Mouse (Mus musculus) heart, embryonic 15.5 days (tissue): Measurements from ENCODE around the gene Hoxa10. TPM values are rescaled to one million over a fixed set of nuclear protein-coding genes. Genes with fewer than 3 reads are reported as not detected.

Experiments used
- ATAC-seq: fragments of 200-750 bp; cut with Nextera tagmentation; replicated peaks from 2 replicates; pipeline ENCODE4 v1.8.0; 2017; ENCODE audit warnings: low read depth, moderate TSS enrichment; ENCODE audit not compliant: insufficient number of reproducible peaks, insufficient read depth, low FRiP score
- H3K27ac ChIP-seq: fragments of 300-500 bp; sonication (generic); 2 replicates; pipeline ENCODE4 v1.5.1; 2015; ENCODE audit warnings: mild to moderate bottlenecking, inconsistent platforms
- H3K27me3 ChIP-seq: fragments of 300-500 bp; sonication (generic); 2 replicates; pipeline ENCODE4 v1.6.1; 2015; ENCODE audit warnings: inconsistent platforms
- H3K36me3 ChIP-seq: fragments of 300-500 bp; sonication (generic); 2 replicates; pipeline ENCODE4 v1.6.1; 2015; ENCODE audit warnings: mild to moderate bottlenecking, inconsistent platforms
- H3K4me1 ChIP-seq: fragments of 300-500 bp; sonication (generic); replicated peaks from 2 replicates; pipeline ENCODE4 v1.6.1; 2015; ENCODE audit warnings: inconsistent platforms
- H3K4me2 ChIP-seq: fragments of 300-500 bp; sonication (generic); 2 replicates; pipeline ENCODE4 v1.6.1; 2015; ENCODE audit warnings: inconsistent platforms, mild to moderate bottlenecking, moderate library complexity
- H3K4me3 ChIP-seq: fragments of 300-500 bp; sonication (generic); 2 replicates; pipeline ENCODE4 v1.5.1; 2015; ENCODE audit warnings: mild to moderate bottlenecking, inconsistent platforms
- H3K9ac ChIP-seq: fragments of 300-500 bp; sonication (generic); 2 replicates; pipeline ENCODE4 v1.6.1; 2015; ENCODE audit warnings: mild to moderate bottlenecking, inconsistent platforms
- H3K9me3 ChIP-seq: fragments of 300-500 bp; sonication (generic); replicated peaks from 2 replicates; pipeline ENCODE4 v1.6.1; 2016; ENCODE audit warnings: inconsistent platforms
- WGBS: fragments of 180-500 bp; shearing (Covaris S2); methylation state at CpG from one replicate; pipeline ENCODE4 v1.1.7; 2015; ENCODE audit warnings: mixed read lengths; 5-methylcytosine and 5-hydroxymethylcytosine counted together
- polyA plus RNA-seq: library from polyadenylated mRNA; unstranded; fragments of >200 nt; fragmentation: Nextera tagmentation; extraction: Ambion mirVana; gene quantifications from 2 replicates; pipeline ENCODE4 v1.2.1, GENCODE M21; 2015

The Hoxa10 gene
- polyA plus RNA-seq, 1 experiment from 2014 or later: 0.19 TPM

DNA sequence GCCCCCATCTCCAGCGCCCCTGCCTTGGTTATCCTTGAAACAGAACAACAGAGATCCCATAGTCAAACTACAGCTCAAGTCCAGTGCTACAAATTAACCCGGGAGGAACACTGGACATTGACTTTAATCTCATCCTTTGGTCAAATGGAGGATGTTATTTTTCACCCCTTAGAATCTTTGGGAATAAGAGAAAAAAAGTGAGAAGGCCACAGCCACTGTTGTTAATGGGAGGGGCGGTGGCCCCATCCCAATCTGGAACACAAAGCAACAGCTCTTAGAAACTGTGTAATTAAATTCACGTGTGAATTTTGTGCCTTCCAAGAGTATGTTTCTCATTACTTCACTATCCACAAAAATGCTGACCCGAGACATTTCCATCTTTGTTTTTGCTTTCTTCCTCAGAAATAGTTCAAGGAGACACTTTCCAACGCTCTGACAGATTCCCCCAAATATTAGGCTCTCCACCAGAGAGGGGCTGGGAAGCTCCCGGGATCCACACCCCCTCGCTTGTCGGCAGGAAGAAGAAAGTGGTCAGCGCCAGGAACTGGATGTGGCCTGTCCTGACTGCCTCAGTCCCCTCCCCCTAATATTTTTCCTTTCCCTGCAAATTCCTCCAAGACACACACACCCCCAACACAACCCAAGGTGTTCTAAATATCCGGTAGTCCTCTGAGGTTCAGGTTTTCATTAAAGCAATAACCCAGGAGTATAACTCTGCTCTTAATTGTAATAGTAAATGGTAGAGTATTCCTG is 13.0 kb downstream of the Hoxa10 start:
- Histone ChIP-seq H3K4me2 (no peak overlapping the region), H3K9ac (no peak overlapping the region), H3K4me1 (peaks cover 14% of the 10 kb centered on the region), H3K36me3 (no peaks in the 10 kb centered on the region), H3K9me3 (no peaks in the 10 kb centered on the region), H3K4me3 (no peak overlapping the region), H3K27ac (no peak overlapping the region), H3K27me3 (peaks cover 96% of the 10 kb centered on the region)
- 11% methylated on average over 11 of the region's 11 CpGs for WGBS
- ATAC-seq: no peak

DNA sequence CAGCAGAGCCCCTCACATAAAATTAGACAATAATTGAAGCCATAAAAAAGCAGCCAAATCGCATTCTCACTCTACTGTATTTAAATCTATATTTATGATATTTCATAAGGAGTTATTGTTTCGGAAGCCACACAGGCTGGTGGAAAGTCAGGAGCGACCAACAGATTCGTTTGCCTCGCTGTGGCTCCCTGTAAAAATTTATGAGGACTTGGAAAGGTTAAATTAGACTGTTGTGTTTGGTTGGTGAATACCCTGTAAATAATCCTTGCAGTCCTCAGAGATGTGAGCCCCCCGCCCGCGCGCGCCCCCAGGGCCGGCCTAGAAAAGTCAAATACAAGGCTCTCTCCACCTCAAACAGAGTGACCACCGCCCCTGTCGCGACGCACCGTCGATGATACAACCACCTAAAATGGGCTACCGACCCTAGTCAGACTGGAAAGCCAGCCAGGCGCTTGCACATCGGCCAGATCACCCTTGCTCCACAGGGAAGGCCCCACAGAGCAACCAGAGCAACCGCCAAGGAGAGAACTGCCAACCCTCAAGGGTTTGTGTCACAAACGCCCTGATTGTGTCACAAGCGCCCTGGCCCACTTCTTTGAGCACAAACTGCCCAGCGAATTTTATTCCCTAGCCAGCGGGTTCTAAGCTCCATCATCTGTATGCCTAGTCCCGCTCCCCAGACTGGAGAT is 13.9 kb downstream of the Hoxa10 start:
- no peak for ATAC-seq
- Histone ChIP-seq H3K27me3 (peaks cover 96% of the 10 kb centered on the region), H3K4me2 (no peak overlapping the region), H3K9me3 (no peaks in the 10 kb centered on the region), H3K4me1 (peaks cover 14% of the 10 kb centered on the region), H3K9ac (no peak overlapping the region), H3K36me3 (no peaks in the 10 kb centered on the region), H3K4me3 (no peak overlapping the region), H3K27ac (no peak overlapping the region)
- WGBS: 5% methylated on average over 26 of the region's 26 CpGs

DNA sequence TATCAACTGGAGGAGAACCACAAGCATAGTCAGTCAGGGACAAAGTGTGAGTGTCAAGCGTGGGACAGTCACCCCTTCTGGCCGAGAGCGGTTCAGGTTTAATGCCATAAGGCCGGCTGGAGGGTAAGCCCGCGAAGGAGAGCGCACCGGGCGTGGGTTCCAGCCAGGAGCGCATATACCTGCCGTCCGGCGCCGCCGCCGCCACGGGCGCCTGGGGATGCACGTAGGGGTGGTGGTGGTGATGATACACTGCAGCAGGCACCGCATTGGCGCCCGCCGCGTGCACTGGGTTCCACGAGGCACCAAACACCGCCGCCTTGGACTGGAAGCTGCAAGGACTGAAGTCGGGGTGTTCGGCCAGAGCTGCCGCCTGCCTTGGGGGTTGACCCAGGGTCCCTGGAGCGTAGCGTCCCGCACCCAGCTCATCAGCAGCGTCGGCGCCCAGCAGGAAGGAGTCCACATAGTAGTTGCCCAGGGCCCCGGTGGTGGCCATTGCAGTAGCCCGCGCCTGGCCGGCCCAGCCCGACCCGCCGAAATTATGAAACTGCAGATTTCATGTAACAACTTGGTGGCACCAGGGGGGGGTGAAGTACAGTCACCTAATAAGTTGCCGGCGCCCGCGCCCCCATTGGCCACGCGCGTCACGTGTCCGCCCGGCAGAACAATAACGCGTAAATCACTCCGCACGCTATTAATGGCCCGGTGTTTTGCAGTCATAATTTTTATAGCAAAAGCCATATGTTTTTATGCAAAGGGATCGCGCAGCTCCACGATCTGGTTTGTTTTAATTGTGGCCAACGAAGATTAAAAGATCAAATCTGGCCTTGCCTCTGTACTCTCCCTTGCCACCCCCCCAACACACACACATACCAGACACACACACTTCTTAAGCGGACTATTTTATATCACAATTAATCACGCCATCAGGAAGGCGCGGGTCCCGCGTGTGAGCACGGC is 14.8 kb downstream of the Hoxa10 start:
- Histone ChIP-seq H3K36me3 (no peaks in the 10 kb centered on the region), H3K27ac (no peak overlapping the region), H3K4me3 (peak overlapping the region; percentile 26), H3K9me3 (no peaks in the 10 kb centered on the region), H3K4me2 (peak overlapping the region; percentile 13; the same call in 1 of the 2 replicates), H3K4me1 (peaks cover 20% of the 10 kb centered on the region), H3K9ac (no peak overlapping the region), H3K27me3 (peaks cover 97% of the 10 kb centered on the region)
- WGBS: 3% methylated on average over 69 of the region's 69 CpGs
- no peak for ATAC-seq

DNA sequence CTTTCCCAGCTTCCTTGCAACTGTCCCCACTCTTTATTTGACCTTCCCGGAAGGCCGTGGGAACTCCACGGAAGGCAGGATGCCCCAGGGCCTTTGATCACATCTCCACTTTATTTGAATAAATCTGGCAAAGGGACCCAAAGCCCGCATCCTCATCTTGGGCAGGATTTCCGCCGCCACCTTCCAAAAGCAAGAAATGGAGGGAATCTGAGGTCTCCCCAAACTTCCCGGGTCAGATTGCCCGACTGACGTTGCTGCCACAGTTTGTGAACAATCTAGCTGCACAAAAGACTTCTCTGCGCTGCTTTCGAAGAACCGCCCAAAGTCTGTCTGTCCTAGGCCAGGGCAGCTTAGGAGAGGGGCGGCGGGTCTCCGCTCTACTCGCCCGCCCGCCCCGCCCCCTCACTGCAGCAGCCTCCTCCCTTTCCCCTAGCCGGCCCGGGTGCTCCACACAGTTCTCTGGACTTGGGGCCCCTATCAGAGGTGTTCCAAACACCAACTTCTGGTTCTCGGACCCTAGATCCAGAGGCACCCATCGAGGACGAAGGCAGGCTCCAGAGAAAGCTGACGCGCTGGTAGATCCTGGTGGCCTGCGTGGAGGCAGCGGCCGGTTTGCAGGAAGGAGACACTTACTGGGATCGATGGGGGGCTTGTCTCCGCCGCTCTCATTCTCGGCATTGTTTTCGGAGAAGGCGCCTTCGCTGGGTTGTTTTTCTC is 15.6 kb downstream of the Hoxa10 start:
- Histone ChIP-seq H3K4me2 (peak overlapping the region; percentile 13; the same call in 1 of the 2 replicates), H3K4me3 (peak overlapping the region; percentile 26; the same call in 1 of the 2 replicates), H3K4me1 (peaks cover 16% of the 10 kb centered on the region), H3K27me3 (peaks cover 97% of the 10 kb centered on the region), H3K9me3 (no peaks in the 10 kb centered on the region), H3K36me3 (no peaks in the 10 kb centered on the region), H3K27ac (no peak overlapping the region), H3K9ac (no peak overlapping the region)
- ATAC-seq: no peak
- 2% methylated on average over 36 of the region's 36 CpGs for WGBS

DNA sequence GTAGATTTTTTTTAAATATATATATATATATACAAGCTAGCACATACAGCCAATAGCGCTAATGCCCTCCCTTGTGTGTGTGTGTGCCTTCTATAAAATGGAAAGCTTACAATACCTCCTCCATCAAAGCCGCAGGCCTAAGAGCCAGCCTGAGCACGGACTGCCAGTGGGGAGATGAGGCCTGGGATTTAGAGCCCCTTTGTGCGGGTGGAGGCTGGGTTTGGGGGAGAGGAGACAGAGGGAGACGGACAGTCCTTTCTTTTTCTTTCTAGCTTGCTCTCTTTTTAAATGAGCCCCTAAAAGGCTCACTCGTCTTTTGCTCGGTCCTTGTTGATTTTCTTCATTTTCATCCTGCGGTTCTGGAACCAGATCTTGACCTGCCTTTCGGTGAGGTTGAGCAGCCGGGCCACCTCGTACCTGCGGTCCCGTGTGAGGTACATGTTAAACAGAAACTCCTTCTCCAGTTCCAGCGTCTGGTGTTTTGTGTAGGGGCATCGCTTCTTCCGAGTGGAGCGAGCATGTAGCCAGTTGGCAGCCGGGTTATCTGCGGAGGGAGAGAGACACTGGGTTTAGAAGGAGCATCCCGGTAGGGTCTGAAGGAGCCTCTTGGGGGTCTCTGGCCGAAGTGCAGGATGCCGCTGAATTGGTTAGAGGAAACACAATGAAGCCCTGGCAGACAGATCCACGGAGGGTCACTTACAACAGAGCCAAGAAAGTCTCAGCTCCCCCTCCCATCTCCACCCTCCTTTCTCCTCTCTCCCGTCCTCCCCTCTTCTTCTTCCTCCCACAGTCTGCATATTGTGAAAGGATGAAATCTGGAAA is 16.5 kb downstream of the Hoxa10 start:
- Histone ChIP-seq H3K9ac (no peak overlapping the region), H3K27me3 (peaks cover 97% of the 10 kb centered on the region), H3K4me1 (peaks cover 16% of the 10 kb centered on the region), H3K9me3 (no peaks in the 10 kb centered on the region), H3K4me2 (no peak overlapping the region), H3K4me3 (peak overlapping the region; percentile 14), H3K36me3 (no peaks in the 10 kb centered on the region), H3K27ac (no peak overlapping the region)
- no peak for ATAC-seq
- WGBS: 5% methylated on average over 24 of the region's 24 CpGs

DNA sequence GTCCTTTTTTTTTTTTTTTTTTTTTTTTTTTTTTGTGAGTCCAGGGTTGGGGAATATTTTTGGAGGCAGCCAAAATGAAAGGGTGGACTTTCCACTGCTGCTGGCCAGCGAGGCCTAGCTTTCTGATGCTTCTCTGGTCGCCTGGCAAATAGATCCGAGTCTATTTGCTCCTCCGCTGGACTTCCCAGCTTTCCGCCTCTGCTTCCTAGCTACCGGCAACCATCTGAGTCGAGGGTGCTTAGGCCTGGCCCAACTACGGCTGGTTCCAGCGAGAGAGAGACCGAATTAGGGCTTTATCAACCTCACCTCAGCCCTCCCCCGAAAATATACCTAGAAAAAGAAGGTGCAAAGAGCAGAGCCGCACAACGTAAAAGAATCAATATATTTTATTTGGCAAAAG is 17.9 kb downstream of the Hoxa10 start:
- no peak overlapping the region for H3K4me2 ChIP-seq
- H3K36me3 ChIP-seq: no peaks in the 10 kb centered on the region
- H3K27ac ChIP-seq: no peak overlapping the region
- H3K9me3 ChIP-seq: no peaks in the 10 kb centered on the region
- peaks cover 16% of the 10 kb centered on the region for H3K4me1 ChIP-seq
- H3K27me3 ChIP-seq: peaks cover 99% of the 10 kb centered on the region
- WGBS: 25% methylated on average over 13 of the region's 13 CpGs
- no peak overlapping the region for H3K4me3 ChIP-seq
- H3K9ac ChIP-seq: no peak overlapping the region
- ATAC-seq: no peak

DNA sequence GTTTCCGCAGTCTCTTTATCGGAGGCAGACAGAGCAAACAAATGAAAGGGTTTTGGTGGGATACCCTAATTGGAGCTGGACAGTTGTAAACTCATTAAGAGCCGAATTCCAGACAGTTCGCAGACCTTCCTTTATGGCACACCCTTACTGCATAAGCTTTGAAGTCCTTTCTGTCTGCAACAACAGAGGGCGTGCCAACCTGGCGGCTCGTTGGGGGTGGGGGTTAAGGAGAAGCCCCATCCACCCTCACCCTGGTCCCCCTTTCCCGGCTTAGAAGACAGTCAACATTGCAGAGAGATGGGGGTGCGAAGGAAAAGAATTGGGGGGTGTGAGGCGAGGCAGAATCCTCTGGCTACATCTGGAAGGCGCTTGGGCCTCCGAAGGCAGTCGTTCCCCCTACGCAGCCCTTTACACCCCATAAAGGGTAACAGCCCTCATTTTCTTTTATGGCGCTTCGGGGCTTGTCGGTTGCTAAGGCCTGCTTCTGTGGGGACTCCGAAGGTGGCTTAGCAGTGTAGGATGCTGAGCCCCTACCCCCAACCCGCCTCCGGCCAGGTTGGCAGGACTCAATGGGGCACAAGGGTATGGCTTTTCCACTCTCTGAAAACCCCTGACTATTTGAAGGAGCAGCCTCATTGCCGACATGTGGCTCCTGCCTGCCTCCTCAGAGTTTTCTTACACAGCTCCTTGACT is 18.5 kb downstream of the Hoxa10 start:
- no peak for ATAC-seq
- peak overlapping the region; percentile 58 for H3K4me3 ChIP-seq

DNA sequence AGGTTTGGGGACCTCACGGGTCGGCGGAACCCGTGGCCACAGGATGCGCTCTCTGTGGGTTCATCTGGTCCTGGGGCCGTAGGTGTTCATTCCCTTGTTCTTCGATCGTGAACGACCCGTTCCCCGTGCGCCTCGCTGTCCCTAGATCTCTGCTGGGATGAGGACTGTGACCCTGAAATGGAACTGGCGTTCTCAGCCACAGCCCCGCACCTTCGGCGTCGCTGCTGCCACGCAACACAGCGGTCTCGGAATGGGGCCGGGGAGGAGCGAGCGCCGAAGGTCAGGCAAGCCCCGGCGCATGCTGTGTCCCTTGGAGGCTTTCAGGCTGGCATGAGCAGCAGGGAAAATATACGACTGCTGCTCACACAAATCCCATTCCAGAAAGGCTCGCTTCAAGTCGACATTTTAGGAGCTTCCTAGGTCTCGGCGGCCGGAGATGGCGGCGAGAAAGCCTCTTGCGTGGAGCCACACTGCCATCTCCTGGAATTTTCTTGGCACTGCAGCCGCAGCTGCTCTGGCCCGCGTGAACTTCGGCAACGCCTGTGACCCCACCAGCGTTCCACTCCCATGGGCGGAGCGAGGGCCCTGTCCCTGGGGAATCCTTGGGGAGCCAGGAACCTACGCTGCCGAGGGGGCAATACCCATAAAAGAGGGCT is 19.2 kb downstream of the Hoxa10 start, which contains the start of gene Hoxa7:
Gene Hoxa7 (minus strand): TSS at position 518 of the 656 bp plus-strand sequence.
- Histone ChIP-seq H3K4me2 (peak within 1 kb of the TSS; percentile 97), H3K36me3 (no peaks in the 10 kb centered on the region), H3K27me3 (peaks cover 99% of the 10 kb centered on the region), H3K9ac (peak within 1 kb of the TSS; percentile 43; the same call in 1 of the 2 replicates), H3K9me3 (no peaks in the 10 kb centered on the region), H3K4me1 (peaks cover 24% of the 10 kb centered on the region), H3K4me3 (peak within 1 kb of the TSS; percentile 58), H3K27ac (no peak within 1 kb of the TSS)
- ATAC-seq: 0 out of 2 replicates have a peak, but pooled peaks have one; percentile 23
- WGBS: 1% methylated on average over 46 of the region's 46 CpGs

More for the DNA sequence above, 18.5 kb downstream of the Hoxa10 start:
- H3K9ac ChIP-seq: no peak overlapping the region
- H3K36me3 ChIP-seq: no peaks in the 10 kb centered on the region
- 11% methylated on average over 21 of the region's 21 CpGs for WGBS
- peaks cover 99% of the 10 kb centered on the region for H3K27me3 ChIP-seq
- H3K4me2 ChIP-seq: peak overlapping the region; percentile 97
- H3K9me3 ChIP-seq: no peaks in the 10 kb centered on the region
- H3K4me1 ChIP-seq: peaks cover 19% of the 10 kb centered on the region
- no peak overlapping the region for H3K27ac ChIP-seq

DNA sequence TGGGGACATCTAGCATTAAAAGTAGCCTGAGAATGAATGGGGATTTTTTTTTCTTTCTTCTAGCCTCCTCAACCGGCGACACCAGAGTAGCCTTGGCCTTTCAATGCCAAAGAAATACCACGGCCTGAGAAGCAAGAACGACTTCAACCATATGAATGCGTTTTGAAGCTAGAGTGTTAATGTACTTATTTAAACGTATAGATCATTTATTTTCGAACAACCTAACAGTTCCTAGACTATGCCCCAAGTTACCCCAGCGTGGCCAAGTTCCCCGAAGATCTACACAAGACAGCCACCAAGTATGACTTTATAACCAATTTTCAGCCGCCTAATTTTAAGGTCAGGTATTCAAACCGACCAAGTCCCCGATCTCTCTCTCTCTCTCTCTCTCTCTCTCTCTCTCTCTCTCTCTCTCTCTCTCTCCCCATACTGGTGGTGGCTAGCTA is 19.8 kb downstream of the Hoxa10 start:
- Histone ChIP-seq H3K27me3 (peaks cover 99% of the 10 kb centered on the region), H3K4me2 (peak overlapping the region; percentile 97), H3K9ac (no peak overlapping the region), H3K9me3 (no peaks in the 10 kb centered on the region), H3K4me1 (peaks cover 22% of the 10 kb centered on the region), H3K36me3 (no peaks in the 10 kb centered on the region), H3K27ac (no peak overlapping the region), H3K4me3 (peak overlapping the region; percentile 58)
- no peak for ATAC-seq
- 11% methylated on average over 12 of the region's 12 CpGs for WGBS
